Mouse (Mus musculus): Measurements from ENCODE around the gene Klhl36. TPM values are rescaled to one million over a fixed set of nuclear protein-coding genes. Genes with fewer than 3 reads are reported as not detected.
A peak's percentile ranks its signal among the peaks of the same experiment; 100 is the strongest.
"Not testable (repeated sequence)": the region's sequence is repeated elsewhere in the genome, so short reads cannot be mapped to it uniquely, and the experiment has no call there.

The Klhl36 gene
- total and polyA plus RNA-seq, 2 experiments from 2014 or later, result 20.3 to 23.0 TPM

DNA sequence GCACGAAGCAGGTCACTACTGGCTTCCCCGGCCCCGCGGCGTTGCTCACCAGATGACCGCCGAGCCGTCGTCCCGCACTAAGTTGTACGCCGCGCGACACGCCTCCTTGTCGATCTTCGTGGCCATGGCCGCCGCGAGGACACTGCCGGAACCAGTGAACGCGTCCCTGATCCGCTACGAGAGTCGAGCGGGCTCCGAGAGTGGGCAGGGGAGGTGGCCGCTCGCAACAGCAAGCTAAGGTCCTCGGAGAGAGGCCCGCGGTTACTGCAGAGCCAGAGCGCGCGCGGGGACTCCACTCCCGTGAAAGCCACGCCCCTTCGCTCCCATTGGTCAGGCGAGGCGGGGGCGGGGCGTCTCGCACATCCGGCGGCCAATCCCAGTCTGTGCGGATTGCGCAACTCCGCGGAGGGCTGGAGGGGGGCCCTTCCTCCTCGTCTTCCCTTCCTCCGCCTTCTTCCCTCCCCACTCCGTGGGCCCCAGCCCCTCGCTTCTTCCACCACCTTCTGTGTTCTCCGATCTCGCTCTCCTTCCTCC, 21.7 kb upstream of the Klhl36 start, which contains the start of gene Cotl1:
TSS of gene Cotl1 (minus strand) at position 270 of the 534 bp plus-strand sequence.
- Histone ChIP-seq H3K36me3 (ENCODE audit: insufficient read depth) (peaks cover 4% of the 10 kb centered on the region; the same call in 1 of the 2 replicates), H3K4me2 (ENCODE audit: low read depth) (peak within 1 kb of the TSS; percentile 78), H3K27ac (ENCODE audit: low read depth, low read length) (peak within 1 kb of the TSS; percentile 85), H3K9me3 (ENCODE audit: low read length) (no peaks in the 10 kb centered on the region), H3K4me1 (ENCODE audit: insufficient read depth) (peaks cover 41% of the 10 kb centered on the region), H3K27me3 (ENCODE audit: insufficient read depth, low read length) (no peaks in the 10 kb centered on the region; the same call in 1 of the 2 replicates), H3K9ac (peak within 1 kb of the TSS; percentile 68), H3K4me3 (ENCODE audit: low read depth, low read length) (peak within 1 kb of the TSS; percentile 66)
- peak; percentile 99 for DNase-seq
- WGBS, result 2% methylated on average over 57 of the region's 57 CpGs
- ATAC-seq, result peak; percentile 97
- no peak for TF ChIP-seq CTCF (IDR thresholded peaks at IDR 0.05; ENCODE audit: low read depth)

DNA sequence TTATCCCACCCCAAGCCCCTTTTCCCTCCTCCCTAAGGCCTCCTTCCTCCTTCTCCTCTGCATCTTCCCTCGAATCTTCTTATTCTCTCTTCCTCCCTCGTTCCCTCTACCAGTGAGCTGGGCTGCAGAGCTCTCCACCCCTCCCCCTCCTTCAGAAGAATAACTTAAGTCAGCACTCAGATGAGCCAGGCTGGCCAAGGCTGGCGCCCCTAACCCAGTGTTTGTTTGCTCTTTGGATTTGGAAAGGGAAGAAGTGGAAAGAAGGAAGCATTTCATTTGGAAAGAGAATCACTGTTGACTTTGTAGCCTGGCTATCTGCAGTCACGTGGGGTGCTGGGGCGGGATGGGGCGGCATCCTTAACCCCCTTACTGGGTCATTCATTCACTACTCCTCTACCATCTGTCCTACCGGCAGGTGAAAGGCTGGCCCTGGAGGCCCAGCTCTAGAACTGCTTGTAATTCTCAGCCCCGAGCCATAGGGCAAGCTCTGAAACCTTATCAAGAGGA, 21.1 kb upstream of the Klhl36 start:
- H3K27me3 ChIP-seq (ENCODE audit: insufficient read depth, low read length), result no peaks in the 10 kb centered on the region; the same call in 1 of the 2 replicates
- peak overlapping the region; percentile 45 for H3K9ac ChIP-seq
- ATAC-seq (peak; percentile 28), DNase-seq (no peak)
- WGBS, result 12% methylated on average over 8 of the region's 8 CpGs
- H3K9me3 ChIP-seq (ENCODE audit: low read length), result no peaks in the 10 kb centered on the region
- peaks cover 4% of the 10 kb centered on the region; the same call in 1 of the 2 replicates for H3K36me3 ChIP-seq (ENCODE audit: insufficient read depth)
- H3K27ac ChIP-seq (ENCODE audit: low read depth, low read length), result peak overlapping the region; percentile 85
- H3K4me1 ChIP-seq (ENCODE audit: insufficient read depth), result peaks cover 36% of the 10 kb centered on the region
- TF ChIP-seq CTCF (IDR thresholded peaks at IDR 0.05; ENCODE audit: low read depth), result no peak
- peak overlapping the region; percentile 66 for H3K4me3 ChIP-seq (ENCODE audit: low read depth, low read length)
- H3K4me2 ChIP-seq (ENCODE audit: low read depth), result peak overlapping the region; percentile 78

DNA sequence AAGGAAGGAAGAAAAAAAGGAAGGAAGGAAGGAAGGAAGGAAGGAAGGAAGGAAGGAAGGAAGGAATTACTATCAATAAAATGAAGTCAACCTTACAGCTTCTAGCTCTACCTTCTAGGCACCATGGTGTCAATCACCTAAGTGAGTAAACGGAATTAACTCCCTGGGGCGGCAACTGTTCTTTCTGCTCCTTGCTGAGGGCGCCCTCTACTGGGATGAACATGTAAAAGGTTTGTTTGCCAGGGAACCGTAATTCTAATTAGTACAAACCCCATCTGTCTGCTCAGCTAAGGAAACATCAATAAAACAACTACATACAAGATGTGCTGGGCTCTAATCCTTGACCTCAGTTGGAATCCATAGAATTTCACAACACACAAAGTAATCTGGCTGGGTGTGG, 18.6 kb upstream of the Klhl36 start:
- no peaks in the 10 kb centered on the region for H3K36me3 ChIP-seq (ENCODE audit: insufficient read depth)
- no peak overlapping the region for H3K4me3 ChIP-seq (ENCODE audit: low read depth, low read length)
- H3K27me3 ChIP-seq (ENCODE audit: insufficient read depth, low read length), result no peaks in the 10 kb centered on the region; the same call in 1 of the 2 replicates
- DNase-seq (peak; percentile 85), ATAC-seq (no peak)
- peak; percentile 88 for TF ChIP-seq CTCF (IDR thresholded peaks at IDR 0.05; ENCODE audit: low read depth)
- WGBS, result 1% methylated on average over 4 of the region's 4 CpGs
- H3K4me1 ChIP-seq (ENCODE audit: insufficient read depth), result peaks cover 14% of the 10 kb centered on the region
- H3K9me3 ChIP-seq (ENCODE audit: low read length), result no peaks in the 10 kb centered on the region
- H3K4me2 ChIP-seq (ENCODE audit: low read depth), result no peak overlapping the region
- no peak overlapping the region for H3K27ac ChIP-seq (ENCODE audit: low read depth, low read length)
- no peak overlapping the region for H3K9ac ChIP-seq

DNA sequence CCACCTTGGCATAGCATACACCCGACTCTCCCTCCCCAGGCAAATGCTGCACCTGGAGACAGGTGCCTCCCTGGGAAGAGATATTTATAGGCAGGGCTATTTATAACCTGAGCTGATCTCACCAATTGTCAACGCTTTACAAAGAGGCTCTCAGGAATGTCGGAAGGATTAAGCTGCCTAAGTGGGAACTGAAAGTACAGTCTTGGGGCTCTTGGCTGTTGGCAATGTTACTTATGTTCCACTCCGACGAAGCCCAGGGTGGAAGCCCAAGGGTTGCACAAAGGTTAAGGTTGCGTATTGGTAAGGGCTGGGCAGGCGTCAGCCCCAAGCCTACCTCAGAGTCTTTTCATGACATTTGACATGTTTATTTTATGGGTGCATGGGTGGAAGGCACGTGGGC, 17.5 kb upstream of the Klhl36 start:
- WGBS, result 42% methylated on average over 8 of the region's 8 CpGs
- Histone ChIP-seq H3K27ac (ENCODE audit: low read depth, low read length) (no peak overlapping the region; the same call in 1 of the 2 replicates), H3K4me3 (ENCODE audit: low read depth, low read length) (no peak overlapping the region), H3K27me3 (ENCODE audit: insufficient read depth, low read length) (no peaks in the 10 kb centered on the region; the same call in 1 of the 2 replicates), H3K36me3 (ENCODE audit: insufficient read depth) (no peaks in the 10 kb centered on the region), H3K9me3 (ENCODE audit: low read length) (no peaks in the 10 kb centered on the region), H3K4me1 (ENCODE audit: insufficient read depth) (peaks cover 10% of the 10 kb centered on the region; the same call in 1 of the 2 replicates), H3K4me2 (ENCODE audit: low read depth) (no peak overlapping the region), H3K9ac (no peak overlapping the region)
- no peak for TF ChIP-seq CTCF (IDR thresholded peaks at IDR 0.05; ENCODE audit: low read depth)
- ATAC-seq, result no peak
- no peak for DNase-seq

DNA sequence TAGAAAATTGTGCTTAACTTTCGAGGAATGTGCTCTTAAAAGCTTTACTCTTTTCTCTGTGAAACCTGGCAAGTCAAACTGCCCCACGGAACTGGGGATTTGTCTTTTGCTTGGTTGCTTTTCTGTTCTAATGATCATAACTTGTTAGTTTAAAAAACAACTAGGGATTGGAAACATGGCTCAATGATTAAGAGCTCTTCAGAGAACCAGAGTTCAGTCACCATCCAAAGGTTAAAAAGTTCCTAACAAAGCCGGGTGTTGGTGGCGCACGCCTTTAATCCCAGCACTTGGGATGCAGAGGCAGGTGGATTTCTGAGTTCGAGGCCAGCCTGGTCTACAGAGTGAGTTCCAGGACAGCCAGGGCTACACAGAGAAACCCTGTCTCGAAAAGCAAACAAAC, 16.3 kb upstream of the Klhl36 start:
- H3K9me3 ChIP-seq (ENCODE audit: low read length); H3K9ac ChIP-seq; H3K4me1 ChIP-seq (ENCODE audit: insufficient read depth); H3K36me3 ChIP-seq (ENCODE audit: insufficient read depth); H3K27me3 ChIP-seq (ENCODE audit: insufficient read depth, low read length); DNase-seq; H3K4me2 ChIP-seq (ENCODE audit: low read depth); H3K27ac ChIP-seq (ENCODE audit: low read depth, low read length); ATAC-seq; H3K4me3 ChIP-seq (ENCODE audit: low read depth, low read length): not testable (repeated sequence)
- WGBS, result 82% methylated on average over 7 of the region's 7 CpGs

DNA sequence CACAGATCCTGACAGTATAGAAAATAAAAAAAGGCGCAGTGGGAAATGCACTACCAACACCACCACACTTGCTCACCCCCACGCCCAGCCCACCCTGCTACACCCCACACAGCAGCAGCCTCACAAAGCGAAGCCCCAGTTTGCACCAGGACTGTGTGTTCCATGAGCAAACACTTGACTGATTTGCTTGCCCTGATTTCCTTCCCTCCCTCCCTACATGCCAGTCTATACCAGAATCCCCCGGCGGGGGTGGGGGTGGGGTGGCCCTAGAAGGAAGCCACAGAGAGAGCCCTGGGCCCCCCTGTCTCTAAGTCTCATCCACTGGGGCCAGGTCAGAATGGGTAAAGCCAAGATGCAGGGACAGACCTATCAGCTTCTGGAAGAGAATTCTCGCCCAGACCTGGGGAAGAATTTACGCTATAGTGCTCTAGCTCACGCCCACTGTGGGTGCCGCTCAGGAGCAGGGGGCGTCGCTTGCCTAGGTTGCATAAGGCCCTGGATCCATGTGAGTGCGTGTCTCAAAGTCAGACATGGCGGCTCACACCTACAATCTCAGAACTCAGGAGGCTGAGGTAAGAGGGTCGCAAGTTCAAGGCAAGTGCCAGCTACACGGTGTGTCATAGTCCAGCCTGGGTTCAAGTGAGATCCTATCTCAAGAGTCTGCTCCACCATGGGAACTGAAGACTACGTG, 14.7 kb upstream of the Klhl36 start:
- no peak for ATAC-seq
- no peak for TF ChIP-seq CTCF (IDR thresholded peaks at IDR 0.05; ENCODE audit: low read depth)
- Histone ChIP-seq H3K36me3 (ENCODE audit: insufficient read depth) (no peaks in the 10 kb centered on the region), H3K27ac (ENCODE audit: low read depth, low read length) (no peak overlapping the region), H3K4me3 (ENCODE audit: low read depth, low read length) (no peak overlapping the region), H3K4me2 (ENCODE audit: low read depth) (no peak overlapping the region), H3K4me1 (ENCODE audit: insufficient read depth) (0 out of 2 replicates have a peak, but pooled peaks cover 3% of the 10 kb centered on the region), H3K27me3 (ENCODE audit: insufficient read depth, low read length) (no peaks in the 10 kb centered on the region; the same call in 1 of the 2 replicates), H3K9ac (no peak overlapping the region), H3K9me3 (ENCODE audit: low read length) (no peaks in the 10 kb centered on the region)
- DNase-seq, result no peak
- WGBS, result 92% methylated on average over 16 of the region's 16 CpGs

DNA sequence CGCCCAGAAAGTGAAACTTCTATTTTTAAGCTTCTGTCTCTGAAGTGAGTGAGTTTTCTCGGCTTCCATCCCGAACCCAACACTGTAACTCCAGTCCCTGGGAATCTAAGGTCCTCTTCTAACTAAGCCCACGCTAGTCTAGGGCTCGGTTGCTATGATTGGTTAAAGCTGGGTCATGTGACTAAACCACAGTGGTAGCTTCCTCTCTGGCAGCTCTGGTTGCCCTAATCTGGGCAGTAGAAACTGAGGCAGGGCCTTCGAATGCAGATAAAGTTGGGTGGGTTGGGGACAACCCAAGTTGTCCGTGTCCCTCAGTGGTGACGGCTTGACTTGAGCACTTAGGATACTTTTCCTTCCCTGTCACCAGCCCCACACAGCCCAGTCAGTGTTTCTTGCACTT, 8.5 kb upstream of the Klhl36 start:
- no peaks in the 10 kb centered on the region for H3K36me3 ChIP-seq (ENCODE audit: insufficient read depth)
- H3K4me2 ChIP-seq (ENCODE audit: low read depth), result no peak overlapping the region
- no peaks in the 10 kb centered on the region for H3K4me1 ChIP-seq (ENCODE audit: insufficient read depth)
- no peak overlapping the region for H3K4me3 ChIP-seq (ENCODE audit: low read depth, low read length)
- DNase-seq (no peak), ATAC-seq (no peak)
- no peak for TF ChIP-seq CTCF (IDR thresholded peaks at IDR 0.05; ENCODE audit: low read depth)
- 52% methylated on average over 8 of the region's 8 CpGs for WGBS
- H3K27ac ChIP-seq (ENCODE audit: low read depth, low read length), result no peak overlapping the region
- H3K27me3 ChIP-seq (ENCODE audit: insufficient read depth, low read length), result no peaks in the 10 kb centered on the region; the same call in 1 of the 2 replicates
- H3K9ac ChIP-seq, result no peak overlapping the region
- H3K9me3 ChIP-seq (ENCODE audit: low read length), result no peaks in the 10 kb centered on the region
